Mouse (Mus musculus): ENCODE data around the gene Bcar3. TPM values are rescaled to one million over a fixed set of nuclear protein-coding genes. Genes with fewer than 3 reads are reported as not detected.
"Not testable (repeated sequence)": the region's sequence is repeated elsewhere in the genome, so short reads cannot be mapped to it uniquely, and the experiment has no call there.

Bcar3 gene
- polyA plus RNA-seq, 1 experiment from 2014 or later, result 7.9 TPM

DNA sequence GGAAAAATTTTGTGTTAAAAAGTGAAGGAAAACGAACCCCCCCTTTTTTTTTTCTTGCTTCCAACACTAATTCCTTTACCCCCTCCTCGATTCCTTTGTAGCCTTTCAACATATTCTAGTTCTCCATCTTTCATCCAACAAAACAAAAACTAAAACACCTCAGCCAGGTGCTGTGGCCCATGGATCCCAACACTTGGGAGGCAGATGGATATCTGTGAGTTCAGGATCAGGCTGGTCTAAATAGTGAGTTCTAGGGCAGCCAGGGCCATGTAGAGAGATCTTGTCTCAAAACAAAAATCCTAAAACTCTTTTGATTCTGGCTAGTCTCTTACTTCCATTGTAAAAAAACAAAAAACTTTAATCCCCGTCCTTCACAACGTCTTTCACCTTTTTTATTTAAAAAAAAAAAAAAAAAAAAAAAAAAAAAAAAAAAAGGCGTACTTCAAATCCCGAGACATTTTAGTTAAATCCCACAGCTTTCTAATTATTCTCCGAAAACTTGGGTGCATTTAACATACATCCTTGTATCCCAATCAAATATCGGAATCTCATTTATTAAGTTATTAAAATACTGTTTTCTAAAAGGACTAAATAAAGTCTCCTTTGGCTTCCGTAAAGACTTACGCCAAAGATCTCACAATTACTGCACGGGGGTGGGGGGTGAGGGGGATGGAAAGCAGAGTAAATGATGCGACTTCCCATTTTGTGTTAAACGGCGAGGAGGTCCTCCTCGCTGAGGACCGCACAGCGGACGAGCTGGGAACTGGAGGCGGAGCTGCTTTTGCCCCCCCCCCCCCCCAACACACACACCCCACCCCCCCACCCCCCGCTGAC lies 20.3 kb upstream of the Bcar3 start:
- 11% methylated on average over 20 of the region's 20 CpGs for WGBS
- Histone ChIP-seq H3K9ac (peak overlapping the region; percentile 85), H3K4me1 (replicated peaks) (peaks cover 38% of the 10 kb centered on the region), H3K27me3 (no peaks in the 10 kb centered on the region), H3K4me2 (peak overlapping the region; percentile 41), H3K4me3 (peak overlapping the region; percentile 77), H3K9me3 (no peaks in the 10 kb centered on the region), H3K36me3 (peaks cover 35% of the 10 kb centered on the region), H3K27ac (peak overlapping the region; percentile 58; the same call in 1 of the 2 replicates)
- ATAC-seq (ENCODE audit: low FRiP score), result no peak; the same call in 1 of the 2 replicates

DNA sequence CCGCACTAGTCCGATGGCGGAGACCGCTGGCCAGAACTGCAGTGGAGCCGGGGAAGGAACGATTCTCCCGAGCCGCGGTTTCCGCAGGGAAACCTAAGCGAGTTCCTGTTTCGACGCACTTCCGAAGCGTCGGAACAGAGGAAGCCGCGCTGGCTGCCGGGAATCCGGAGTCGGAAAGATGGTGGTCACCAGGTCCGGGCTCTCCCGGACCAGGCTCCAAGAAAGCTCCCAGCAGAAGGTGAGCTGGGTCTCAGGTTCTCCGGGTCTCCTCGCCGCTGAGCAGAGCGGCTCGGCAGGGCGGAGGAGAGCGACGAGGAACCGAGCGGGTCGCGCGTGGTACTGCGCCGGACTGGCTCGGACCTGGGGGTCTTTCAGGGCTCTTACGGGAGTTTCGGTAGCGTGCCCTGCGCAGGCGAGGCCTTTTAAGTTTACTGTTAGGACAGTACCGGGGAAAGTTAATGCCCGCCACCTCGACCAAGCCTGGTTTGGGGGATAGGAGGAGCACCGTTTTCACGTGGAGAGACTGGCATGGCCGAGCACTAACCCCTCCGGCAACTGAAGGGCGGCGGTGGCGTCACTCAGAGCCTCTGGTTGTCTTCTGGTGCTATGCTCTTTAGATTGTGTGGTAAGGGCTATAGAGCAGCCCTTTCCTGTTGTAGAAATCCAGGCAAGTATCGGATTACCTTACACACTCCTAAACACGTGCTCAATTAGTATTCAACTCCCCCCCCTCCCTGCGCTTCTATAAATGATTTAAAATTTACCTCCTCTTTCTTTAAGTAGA lies 19.5 kb upstream of the Bcar3 start, which contains the start of gene Dnttip2:
TSS of gene Dnttip2 (plus strand) at position 148 of the 784 bp plus-strand sequence.
- H3K4me3 ChIP-seq, result peak within 1 kb of the TSS; percentile 77
- H3K4me1 ChIP-seq (replicated peaks), result peaks cover 38% of the 10 kb centered on the region
- peak within 1 kb of the TSS; percentile 85 for H3K9ac ChIP-seq
- no peaks in the 10 kb centered on the region for H3K9me3 ChIP-seq
- no peaks in the 10 kb centered on the region for H3K27me3 ChIP-seq
- peak; percentile 97 for ATAC-seq (ENCODE audit: low FRiP score)
- H3K27ac ChIP-seq, result peak within 1 kb of the TSS; percentile 79
- under 1% methylated on average over 57 of the region's 57 CpGs for WGBS
- peak within 1 kb of the TSS; percentile 84 for H3K4me2 ChIP-seq
- peaks cover 43% of the 10 kb centered on the region for H3K36me3 ChIP-seq

DNA sequence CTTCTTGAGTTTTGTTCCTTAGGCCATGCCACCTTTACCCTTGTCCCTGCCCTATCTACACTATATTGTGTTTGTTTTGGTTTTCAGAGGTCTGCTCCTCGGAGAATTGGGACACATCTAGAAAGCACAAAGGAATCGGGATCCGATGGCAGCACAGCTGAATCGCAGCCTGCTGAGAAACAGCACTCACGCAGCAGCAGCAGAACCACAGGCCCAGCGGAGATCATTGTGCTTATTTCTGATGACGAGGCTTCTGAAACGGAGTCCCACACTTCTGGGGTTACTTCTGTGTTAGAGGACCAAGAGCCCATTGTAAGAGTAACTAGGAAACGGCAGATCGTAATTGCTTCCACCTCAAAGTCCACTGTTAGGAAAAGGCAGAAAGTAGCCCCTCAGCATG lies 18.8 kb upstream of the Bcar3 start:
- no peaks in the 10 kb centered on the region for H3K27me3 ChIP-seq
- no peak overlapping the region for H3K27ac ChIP-seq
- ATAC-seq (ENCODE audit: low FRiP score), result no peak
- peak overlapping the region; percentile 77 for H3K4me3 ChIP-seq
- H3K9ac ChIP-seq, result peak overlapping the region; percentile 85
- H3K36me3 ChIP-seq, result peaks cover 50% of the 10 kb centered on the region
- H3K4me2 ChIP-seq, result peak overlapping the region; percentile 84
- H3K4me1 ChIP-seq (replicated peaks), result peaks cover 38% of the 10 kb centered on the region
- no peaks in the 10 kb centered on the region for H3K9me3 ChIP-seq
- 74% methylated on average over 10 of the region's 10 CpGs for WGBS

DNA sequence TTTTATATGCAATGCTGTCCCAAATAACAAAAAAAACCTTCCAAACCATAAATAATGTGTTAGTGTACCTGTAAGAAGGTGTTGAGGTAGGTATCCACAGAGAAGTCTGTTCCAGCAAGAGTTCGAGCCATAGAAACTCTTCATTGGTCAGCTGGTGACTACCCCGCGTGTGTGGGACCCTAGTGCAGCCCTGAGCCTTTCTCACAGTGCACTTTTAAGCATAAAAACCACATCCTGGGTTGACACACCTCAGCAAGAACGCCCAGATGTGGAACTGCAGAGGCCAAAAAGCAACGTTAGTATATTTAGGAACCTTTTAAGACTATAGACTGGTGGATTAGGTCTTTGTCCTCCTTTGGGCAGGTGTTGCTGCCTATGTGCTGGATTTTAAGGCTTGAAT lies 6.7 kb upstream of the Bcar3 start:
- H3K4me2 ChIP-seq, result no peak overlapping the region
- peaks cover 36% of the 10 kb centered on the region for H3K36me3 ChIP-seq
- H3K4me3 ChIP-seq, result no peak overlapping the region
- 84% methylated on average over 5 of the region's 5 CpGs for WGBS
- no peak overlapping the region for H3K9ac ChIP-seq
- H3K27ac ChIP-seq, result no peak overlapping the region
- H3K9me3 ChIP-seq, result no peaks in the 10 kb centered on the region
- no peaks in the 10 kb centered on the region for H3K27me3 ChIP-seq
- ATAC-seq (ENCODE audit: low FRiP score), result no peak
- peaks cover 20% of the 10 kb centered on the region for H3K4me1 ChIP-seq (replicated peaks)

DNA sequence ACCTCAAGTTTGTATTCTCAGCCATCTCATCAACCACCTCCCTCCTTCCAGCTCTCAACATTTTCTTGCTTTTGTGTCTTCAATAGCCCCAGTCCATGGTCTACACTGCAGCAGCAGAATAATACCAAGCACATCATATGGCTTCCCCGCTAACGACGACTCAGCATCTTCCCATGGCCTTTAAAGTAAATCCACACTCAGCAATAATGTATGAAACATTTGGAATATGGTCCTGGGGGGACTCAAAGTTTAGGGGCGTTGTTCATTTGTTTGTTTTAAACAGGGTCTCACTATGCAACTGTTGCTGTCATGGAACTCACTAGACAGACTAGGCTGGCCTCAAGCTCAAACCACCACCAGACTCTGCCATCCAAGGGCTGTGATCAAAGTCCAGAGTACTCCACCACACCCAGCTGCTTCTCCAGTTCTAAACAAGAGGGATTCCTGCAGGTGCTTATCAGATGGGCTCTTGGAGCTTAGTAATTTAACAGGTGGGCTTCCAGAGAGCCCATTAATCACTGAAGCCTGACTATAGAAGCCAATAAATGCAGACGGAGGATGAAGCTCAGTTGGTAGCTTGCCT lies 5.2 kb upstream of the Bcar3 start:
- no peak overlapping the region for H3K9ac ChIP-seq
- no peak overlapping the region for H3K4me2 ChIP-seq
- H3K9me3 ChIP-seq, result no peaks in the 10 kb centered on the region
- no peak for ATAC-seq (ENCODE audit: low FRiP score)
- no peak overlapping the region for H3K27ac ChIP-seq
- no peak overlapping the region for H3K4me3 ChIP-seq
- peaks cover 25% of the 10 kb centered on the region for H3K4me1 ChIP-seq (replicated peaks)
- 87% methylated on average over 5 of the region's 5 CpGs for WGBS
- H3K36me3 ChIP-seq, result peaks cover 21% of the 10 kb centered on the region
- H3K27me3 ChIP-seq, result no peaks in the 10 kb centered on the region

DNA sequence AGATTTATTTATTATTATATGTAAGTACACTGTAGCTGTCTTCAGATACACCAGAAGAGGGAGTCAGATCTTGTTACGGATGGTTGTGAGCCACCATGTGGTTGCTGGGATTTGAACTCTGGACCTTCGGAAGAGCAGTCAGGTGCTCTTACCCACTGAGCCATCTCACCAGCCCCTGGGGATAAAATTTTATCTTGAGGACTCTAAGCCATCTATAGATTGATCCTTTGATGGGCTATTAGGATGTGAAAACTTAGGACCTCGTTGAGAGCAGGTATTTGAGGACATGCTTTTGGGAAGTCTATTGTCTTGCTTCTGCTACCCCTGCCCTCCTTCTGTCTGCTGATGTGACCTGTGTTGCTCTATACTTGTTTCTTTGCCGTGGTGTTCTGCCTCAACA lies 4.6 kb upstream of the Bcar3 start:
- not testable (repeated sequence) for H3K4me2 ChIP-seq

DNA sequence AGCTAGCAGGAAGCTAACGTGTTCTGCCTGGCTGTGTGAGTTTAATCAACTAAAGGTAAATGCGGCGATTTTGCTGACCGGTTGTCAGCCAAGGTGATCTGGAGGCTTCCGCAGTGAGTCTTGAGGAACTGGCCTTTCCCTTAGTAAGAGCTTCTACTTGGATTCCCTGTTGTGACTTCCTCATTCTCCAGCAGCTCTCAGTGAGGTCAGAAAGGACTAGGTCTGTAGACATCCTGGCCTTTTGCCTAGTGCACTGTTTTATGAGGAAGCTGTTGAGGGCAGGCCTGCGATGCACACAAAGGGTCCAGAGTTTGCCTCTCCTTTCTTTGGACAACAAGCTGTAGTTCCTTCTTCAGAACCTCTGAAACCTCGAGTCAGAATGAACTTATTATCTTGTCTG lies 3.2 kb upstream of the Bcar3 start:
- Histone ChIP-seq H3K9me3 (no peaks in the 10 kb centered on the region), H3K27ac (peak overlapping the region; percentile 50; the same call in 1 of the 2 replicates), H3K4me1 (replicated peaks) (peaks cover 42% of the 10 kb centered on the region), H3K36me3 (peaks cover 5% of the 10 kb centered on the region), H3K27me3 (no peaks in the 10 kb centered on the region), H3K4me2 (peak overlapping the region; percentile 77; the same call in 1 of the 2 replicates), H3K9ac (no peak overlapping the region), H3K4me3 (no peak overlapping the region)
- 73% methylated on average over 7 of the region's 7 CpGs for WGBS
- no peak for ATAC-seq (ENCODE audit: low FRiP score)

More for the DNA sequence above, 4.6 kb upstream of the Bcar3 start:
- not testable (repeated sequence) for H3K9ac ChIP-seq; H3K4me3 ChIP-seq; H3K27me3 ChIP-seq; ATAC-seq (ENCODE audit: low FRiP score); H3K9me3 ChIP-seq; H3K27ac ChIP-seq
- WGBS, result 89% methylated on average over 4 of the region's 4 CpGs
- Histone ChIP-seq H3K4me1 (replicated peaks) (peaks cover 29% of the 10 kb centered on the region), H3K36me3 (peaks cover 15% of the 10 kb centered on the region)

DNA sequence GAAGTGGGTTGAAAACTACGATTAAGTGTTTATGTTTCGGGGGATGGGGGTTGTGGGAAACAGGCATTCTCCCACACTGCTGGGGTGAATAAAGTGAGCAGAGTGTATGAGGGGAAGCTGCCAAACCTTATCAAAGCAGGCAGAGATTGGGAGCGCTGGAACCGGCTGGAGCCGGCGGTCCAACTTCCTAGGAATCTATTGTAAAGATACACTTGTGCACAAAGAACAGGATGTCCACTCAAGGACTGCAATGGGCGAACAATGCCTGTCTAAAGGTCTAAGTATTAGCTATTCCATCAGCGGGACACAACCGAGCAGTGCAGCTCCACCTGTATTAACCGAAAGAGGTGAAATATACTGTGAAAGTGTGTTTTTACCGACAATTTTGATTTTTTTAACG lies 2.1 kb upstream of the Bcar3 start:
- H3K27ac ChIP-seq, result peak overlapping the region; percentile 100
- peaks cover 43% of the 10 kb centered on the region for H3K4me1 ChIP-seq (replicated peaks)
- no peak for ATAC-seq (ENCODE audit: low FRiP score)
- peak overlapping the region; percentile 82 for H3K4me3 ChIP-seq
- 46% methylated on average over 12 of the region's 12 CpGs for WGBS
- H3K9ac ChIP-seq, result peak overlapping the region; percentile 95
- no peaks in the 10 kb centered on the region for H3K9me3 ChIP-seq
- no peaks in the 10 kb centered on the region for H3K27me3 ChIP-seq
- H3K36me3 ChIP-seq, result no peaks in the 10 kb centered on the region
- H3K4me2 ChIP-seq, result peak overlapping the region; percentile 77

DNA sequence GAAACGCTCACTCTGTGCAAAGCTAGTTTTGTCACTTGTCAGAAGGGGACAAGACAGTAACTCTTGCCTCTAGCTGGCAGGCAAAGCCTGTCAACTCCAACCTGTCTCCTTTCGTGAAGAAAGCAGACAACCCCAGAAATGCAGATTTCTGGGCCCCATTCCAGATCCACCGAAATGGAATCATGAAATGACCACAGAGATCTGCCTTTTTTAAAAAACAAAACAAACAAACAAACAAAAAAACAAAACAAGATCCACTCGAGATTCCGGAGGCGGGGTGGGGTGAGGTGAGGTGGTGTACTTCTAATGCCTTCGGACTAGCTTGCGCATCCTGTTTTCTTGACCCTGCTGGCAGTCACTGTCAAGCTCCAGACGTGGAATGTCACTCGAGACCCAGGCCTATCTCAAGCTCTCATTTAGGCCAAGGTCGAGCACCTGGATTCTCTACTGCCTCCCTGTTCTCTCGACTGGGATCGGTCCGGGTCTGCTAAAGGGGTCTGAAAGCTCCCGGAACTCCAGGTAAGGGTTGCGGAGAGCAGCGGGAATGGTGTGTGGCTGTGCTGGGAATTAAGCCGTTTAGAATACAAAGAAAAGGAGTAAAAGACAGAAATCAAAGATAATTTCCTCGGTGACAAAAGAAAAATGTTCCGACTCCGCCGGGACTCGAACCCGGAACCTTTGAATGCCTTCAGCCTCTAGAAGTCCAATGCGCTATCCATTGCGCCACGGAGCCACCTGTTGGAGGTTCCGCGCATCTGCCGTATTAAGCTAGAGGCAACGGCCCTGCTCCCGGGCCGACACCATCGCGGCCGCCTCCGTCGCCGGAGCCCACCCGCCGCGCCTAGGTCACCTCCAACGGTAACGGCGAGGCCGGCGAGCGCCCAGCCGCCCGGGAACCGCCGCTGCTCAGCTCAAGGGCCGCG lies 1.4 kb upstream of the Bcar3 start:
- WGBS, result 7% methylated on average over 54 of the region's 54 CpGs
- peaks cover 49% of the 10 kb centered on the region for H3K4me1 ChIP-seq (replicated peaks)

DNA sequence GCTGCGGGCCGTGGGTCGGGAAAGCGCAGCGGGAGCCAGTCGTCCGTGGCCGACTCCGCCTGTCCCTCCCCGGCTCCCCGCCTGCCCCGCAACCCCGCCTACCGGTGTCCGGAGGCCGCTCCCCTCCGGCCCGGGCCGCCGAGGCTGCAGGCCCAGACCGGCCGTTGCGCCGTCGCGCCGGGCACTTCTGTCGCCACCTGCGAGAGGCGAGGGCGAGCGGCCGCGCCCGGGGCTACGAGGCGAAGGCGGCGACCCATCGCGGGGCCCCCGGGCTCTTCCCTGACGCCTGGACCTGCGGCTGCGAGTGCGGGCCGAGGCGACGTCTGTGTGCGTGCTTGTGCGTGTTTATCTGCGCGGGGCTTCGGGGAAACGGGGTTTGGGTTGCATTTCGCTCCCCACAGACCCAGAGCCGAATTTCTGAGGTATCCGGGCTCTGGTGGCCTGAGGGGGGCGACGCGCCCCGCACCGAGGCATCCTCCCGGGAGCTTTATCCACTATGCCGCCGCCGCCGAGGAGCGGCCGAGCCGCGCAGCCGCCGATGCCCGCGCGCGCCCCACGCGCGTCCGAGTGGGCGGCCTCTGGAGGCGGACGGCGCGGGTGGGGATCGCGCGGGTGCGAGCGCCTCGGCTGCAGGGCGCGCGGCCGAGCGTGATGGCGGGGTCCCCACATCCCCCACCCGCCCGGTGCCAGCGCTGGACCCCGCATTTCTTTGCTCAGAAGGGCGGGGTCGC lies 548 bp upstream of the Bcar3 start:
- Histone ChIP-seq H3K36me3 (no peaks in the 10 kb centered on the region), H3K9me3 (no peaks in the 10 kb centered on the region), H3K27me3 (no peaks in the 10 kb centered on the region), H3K4me2 (peak overlapping the region; percentile 77), H3K27ac (peak overlapping the region; percentile 100), H3K4me1 (replicated peaks) (peaks cover 54% of the 10 kb centered on the region), H3K9ac (peak overlapping the region; percentile 95), H3K4me3 (peak overlapping the region; percentile 82)
- ATAC-seq (ENCODE audit: low FRiP score), result peak; percentile 72
- under 1% methylated on average over 101 of the region's 105 CpGs for WGBS

More for the DNA sequence above, 1.4 kb upstream of the Bcar3 start:
- Histone ChIP-seq H3K9ac (peak overlapping the region; percentile 95), H3K4me2 (peak overlapping the region; percentile 77), H3K27ac (peak overlapping the region; percentile 100), H3K36me3 (no peaks in the 10 kb centered on the region), H3K27me3 (no peaks in the 10 kb centered on the region), H3K9me3 (no peaks in the 10 kb centered on the region), H3K4me3 (peak overlapping the region; percentile 82)
- peak; percentile 62 for ATAC-seq (ENCODE audit: low FRiP score)

DNA sequence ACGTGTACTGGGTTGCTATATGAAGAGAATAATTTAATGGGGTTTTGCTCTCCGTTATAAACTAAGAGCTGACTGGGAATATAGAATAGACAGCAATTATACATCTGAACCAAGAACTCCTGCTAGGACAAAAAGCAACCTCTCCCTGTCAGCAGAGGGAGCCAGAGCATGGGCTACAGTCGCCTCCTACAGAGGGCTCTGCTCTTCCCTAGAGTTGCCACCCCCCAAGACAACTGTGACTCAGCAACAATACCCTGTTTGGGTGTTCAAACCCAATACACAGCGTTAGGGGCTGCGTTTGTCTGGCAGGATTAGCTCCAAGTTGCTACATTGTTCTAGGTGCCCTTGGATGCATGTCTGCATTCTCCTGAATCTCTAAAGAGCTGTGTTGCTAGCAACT lies 1.6 kb downstream of the Bcar3 start:
- H3K27me3 ChIP-seq, result no peaks in the 10 kb centered on the region
- peaks cover 56% of the 10 kb centered on the region for H3K4me1 ChIP-seq (replicated peaks)
- 9% methylated on average over 5 of the region's 5 CpGs for WGBS

More for the DNA sequence above, 1.6 kb downstream of the Bcar3 start:
- H3K9ac ChIP-seq, result no peak overlapping the region
- H3K9me3 ChIP-seq, result no peaks in the 10 kb centered on the region
- H3K27ac ChIP-seq, result peak overlapping the region; percentile 100
- no peak for ATAC-seq (ENCODE audit: low FRiP score)
- H3K4me2 ChIP-seq, result no peak overlapping the region
- H3K36me3 ChIP-seq, result no peaks in the 10 kb centered on the region
- no peak overlapping the region for H3K4me3 ChIP-seq
